ENCODE assay signal across 27 mouse cellular contexts in the genomic region with DNA sequence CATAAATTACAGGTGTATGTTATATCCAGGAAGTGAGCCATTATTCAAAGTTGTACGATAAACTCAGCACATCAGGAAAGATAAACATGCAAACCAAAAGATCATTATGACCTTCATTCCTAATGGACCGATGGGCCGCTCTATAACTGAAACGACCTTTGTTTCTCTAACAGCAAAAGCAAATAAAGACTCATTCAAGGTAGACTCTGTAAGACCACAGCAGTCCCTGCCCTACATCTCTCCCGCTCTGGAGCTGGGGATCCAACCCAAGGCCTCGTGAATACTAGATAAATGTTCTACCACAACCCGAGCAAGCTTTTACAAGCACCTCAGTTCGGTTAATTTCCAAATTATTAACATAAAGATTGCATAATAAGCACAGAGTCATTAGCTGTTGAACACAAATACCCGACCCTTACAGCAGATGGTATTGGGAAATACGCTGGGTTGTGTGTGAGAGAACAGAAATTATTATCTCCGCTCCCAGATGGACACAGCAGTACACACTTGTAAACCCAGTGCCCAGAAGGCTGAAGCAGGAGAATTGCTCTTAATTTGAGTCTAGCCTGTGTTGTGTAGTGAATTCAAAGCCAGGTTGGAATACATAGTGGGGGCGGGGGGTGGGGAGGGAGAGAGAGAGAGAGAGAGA.
DNase-seq lines count a peak whose midpoint lies in the region; ATAC-seq lines count a peak whose summit lies in the region.
"Had no signal": no experiment of that assay in that cellular context is flagged by ENCODE, and none has a peak within 500 bp of the region (broad histone marks: within the 10 kb centered on the region; RNA-seq: fewer than 3 reads in every experiment).

No protein-coding gene starts in this region.

- DNase-seq in B cell, adult 2 months: no peak
- DNase-seq in cerebellum, adult 18-20 months: no peak
- DNase-seq: adrenal gland, postnatal 10 days; cerebellum, adult 11 months; cerebellum, adult 9-11 months; heart, postnatal 36 days; kidney, adult 18-20 months; kidney, postnatal 36 days; layer of hippocampus, postnatal 36 days; left cerebral cortex, postnatal 4 days; lung, postnatal 36 days; right cerebral cortex, postnatal 4 days had no signal

- H3K4me3 ChIP-seq in liver, embryonic 15.5 days (replicated peaks): no peak overlapping the region
- H3K4me3 ChIP-seq in liver, embryonic 12.5 days: no peak overlapping the region
- H3K4me3 ChIP-seq in intestine, embryonic 15.5 days (replicated peaks): no peak overlapping the region
- H3K4me3 ChIP-seq: embryonic facial prominence, embryonic 13.5 days; forebrain, embryonic 10.5 days; forebrain, embryonic 15.5 days; heart, embryonic 10.5 days; hindbrain, embryonic 12.5 days; kidney, embryonic 15.5 days; lung, embryonic 15.5 days; midbrain, embryonic 13.5 days; neural tube, embryonic 13.5 days had no signal

- H3K4me2 ChIP-seq in liver, embryonic 15.5 days: no peak overlapping the region
- no peak overlapping the region for H3K4me2 ChIP-seq in liver, embryonic 12.5 days
- H3K4me2 ChIP-seq in intestine, embryonic 15.5 days (replicated peaks): no peak overlapping the region
- H3K4me2 ChIP-seq: forebrain, embryonic 15.5 days; hindbrain, embryonic 12.5 days; kidney, embryonic 15.5 days; lung, embryonic 15.5 days; midbrain, embryonic 13.5 days; neural tube, embryonic 13.5 days had no signal

- no peaks in the 10 kb centered on the region for H3K9me3 ChIP-seq in liver, embryonic 15.5 days (replicated peaks)
- H3K9me3 ChIP-seq in liver, embryonic 12.5 days (replicated peaks): no peaks in the 10 kb centered on the region
- no peaks in the 10 kb centered on the region for H3K9me3 ChIP-seq in intestine, embryonic 15.5 days
- H3K9me3 ChIP-seq: embryonic facial prominence, embryonic 13.5 days; forebrain, embryonic 10.5 days; forebrain, embryonic 15.5 days; G1E; heart, embryonic 10.5 days; hindbrain, embryonic 12.5 days; kidney, embryonic 15.5 days; lung, embryonic 15.5 days; midbrain, embryonic 13.5 days; neural tube, embryonic 13.5 days had no signal

- H3K27ac ChIP-seq in liver, embryonic 15.5 days (replicated peaks): no peak overlapping the region
- no peak overlapping the region for H3K27ac ChIP-seq in liver, embryonic 12.5 days
- no peak overlapping the region for H3K27ac ChIP-seq in intestine, embryonic 15.5 days
- H3K27ac ChIP-seq: forebrain, embryonic 10.5 days; forebrain, embryonic 15.5 days; heart, embryonic 10.5 days; hindbrain, embryonic 12.5 days; hindbrain, postnatal 0 days; lung, embryonic 15.5 days; midbrain, embryonic 13.5 days had no signal

- ATAC-seq in liver, embryonic 15.5 days (ENCODE audit: insufficient read depth): peak; percentile 47
- ATAC-seq in liver, embryonic 12.5 days: no peak
- peak; percentile 69 for ATAC-seq in intestine, embryonic 15.5 days
- peak; percentile 56 for ATAC-seq in megakaryocyte progenitor cell, adult 5-6 weeks (replicated peaks; ENCODE audit: poor library complexity)
- ATAC-seq: forebrain, embryonic 15.5 days; hindbrain, postnatal 0 days; midbrain, embryonic 13.5 days had no signal

- no peaks in the 10 kb centered on the region for H3K27me3 ChIP-seq in liver, embryonic 15.5 days
- no peaks in the 10 kb centered on the region for H3K27me3 ChIP-seq in liver, embryonic 12.5 days (replicated peaks)
- no peaks in the 10 kb centered on the region for H3K27me3 ChIP-seq in intestine, embryonic 15.5 days (replicated peaks)
- H3K27me3 ChIP-seq: embryonic facial prominence, embryonic 13.5 days; forebrain, embryonic 15.5 days; hindbrain, embryonic 12.5 days; kidney, embryonic 15.5 days; lung, embryonic 15.5 days; midbrain, embryonic 13.5 days; neural tube, embryonic 13.5 days had no signal

- WGBS in liver, embryonic 15.5 days (ENCODE audit: insufficient replicate concordance): 58% methylated on average over 12 of the region's 12 CpGs
- 71% methylated on average over 12 of the region's 12 CpGs for WGBS in liver, embryonic 12.5 days (ENCODE audit: insufficient replicate concordance)
- 69% methylated on average over 12 of the region's 12 CpGs for WGBS in intestine, embryonic 15.5 days

- H3K36me3 ChIP-seq in liver, embryonic 15.5 days (replicated peaks): no peaks in the 10 kb centered on the region
- H3K36me3 ChIP-seq in liver, embryonic 12.5 days: no peaks in the 10 kb centered on the region
- no peaks in the 10 kb centered on the region for H3K36me3 ChIP-seq in intestine, embryonic 15.5 days
- H3K36me3 ChIP-seq: embryonic facial prominence, embryonic 13.5 days; forebrain, embryonic 10.5 days; forebrain, embryonic 15.5 days; G1E; heart, embryonic 10.5 days; hindbrain, embryonic 12.5 days; kidney, embryonic 15.5 days; lung, embryonic 15.5 days; midbrain, embryonic 13.5 days; neural tube, embryonic 13.5 days had no signal

- no peak overlapping the region for H3K9ac ChIP-seq in liver, embryonic 15.5 days
- no peak overlapping the region for H3K9ac ChIP-seq in liver, embryonic 12.5 days
- no peak overlapping the region for H3K9ac ChIP-seq in intestine, embryonic 15.5 days
- H3K9ac ChIP-seq: embryonic facial prominence, embryonic 13.5 days; forebrain, embryonic 15.5 days; hindbrain, embryonic 12.5 days; kidney, embryonic 15.5 days; lung, embryonic 15.5 days; midbrain, embryonic 13.5 days; neural tube, embryonic 13.5 days had no signal

- peaks cover 8% of the 10 kb centered on the region for H3K4me1 ChIP-seq in liver, embryonic 15.5 days (replicated peaks)
- peaks cover 9% of the 10 kb centered on the region; the same call in 1 of the 2 replicates for H3K4me1 ChIP-seq in liver, embryonic 12.5 days
- 0 out of 2 replicates have a peak, but pooled peaks cover 3% of the 10 kb centered on the region for H3K4me1 ChIP-seq in intestine, embryonic 15.5 days (replicated peaks)
- H3K4me1 ChIP-seq: forebrain, embryonic 15.5 days had no signal
